Mouse (Mus musculus) heart, embryonic 16.5 days (tissue): ENCODE results near the gene Gse1. TPM values are rescaled to one million over a fixed set of nuclear protein-coding genes. Genes with fewer than 3 reads are reported as not detected.

Experiments used
- ATAC-seq: fragments of 200-750 bp; cut with Nextera tagmentation; replicated peaks from 2 replicates; pipeline ENCODE4 v1.8.0; 2017; ENCODE audit warnings: moderate number of reproducible peaks; ENCODE audit not compliant: insufficient read depth, low FRiP score; ENCODE audit errors: extremely low read depth
- H3K27ac ChIP-seq: fragments of 300-500 bp; sonication (generic); 2 replicates; pipeline ENCODE4 v1.5.1; 2014; ENCODE audit warnings: mild to moderate bottlenecking, low read length, control low read depth, moderate library complexity
- H3K27me3 ChIP-seq: fragments of 300-500 bp; sonication (generic); 2 replicates; pipeline ENCODE4 v1.6.1; 2014; ENCODE audit warnings: low read length, mixed read lengths; ENCODE audit not compliant: control insufficient read depth, insufficient read depth
- H3K36me3 ChIP-seq: fragments of 300-500 bp; sonication (generic); 2 replicates; pipeline ENCODE4 v1.6.1; 2014; ENCODE audit not compliant: control insufficient read depth, insufficient read depth
- H3K4me1 ChIP-seq: fragments of 300-500 bp; sonication (generic); 2 replicates; pipeline ENCODE4 v1.6.1; 2014; ENCODE audit warnings: low read length, mixed read lengths; ENCODE audit not compliant: control insufficient read depth, insufficient read depth
- H3K4me2 ChIP-seq: fragments of 300-500 bp; sonication (generic); 2 replicates; pipeline ENCODE4 v1.6.1; 2014; ENCODE audit warnings: low read depth, mild to moderate bottlenecking, control low read depth, low read length
- H3K4me3 ChIP-seq: fragments of 300-500 bp; sonication (generic); 2 replicates; pipeline ENCODE4 v1.5.1; 2014; ENCODE audit warnings: mild to moderate bottlenecking, control low read depth, low read length
- H3K9ac ChIP-seq: fragments of 300-500 bp; sonication (generic); 2 replicates; pipeline ENCODE4 v1.6.1; 2014; ENCODE audit warnings: low read length, control low read depth
- H3K9me3 ChIP-seq: fragments of 300-500 bp; sonication (generic); replicated peaks from 2 replicates; pipeline ENCODE4 v1.6.1; 2016; ENCODE audit warnings: low read length; ENCODE audit not compliant: control insufficient read depth
- WGBS: fragments of 180-500 bp; shearing (Covaris S2); extraction: QIAGEN DNeasy Blood & Tissue Kit; methylation state at CpG from one replicate; pipeline ENCODE4 v1.1.7; 2014; 5-methylcytosine and 5-hydroxymethylcytosine counted together
- polyA plus RNA-seq: library from polyadenylated mRNA; unstranded; fragments of >200 nt; fragmentation: Nextera tagmentation; extraction: Ambion mirVana; gene quantifications from 2 replicates; pipeline ENCODE4 v1.2.1, GENCODE M21; 2015

Gene Gse1
- polyA plus RNA-seq, 1 experiment from 2014 or later = 7.7 TPM

- Histone ChIP-seq H3K9ac (no peak overlapping the region), H3K4me3 (no peak overlapping the region), H3K4me2 (no peak overlapping the region), H3K36me3 (peaks cover 5% of the 10 kb centered on the region; the same call in 1 of the 2 replicates), H3K4me1 (peaks cover 8% of the 10 kb centered on the region), H3K27ac (no peak overlapping the region), H3K9me3 (peaks cover 3% of the 10 kb centered on the region; the same call in 1 of the 2 replicates), H3K27me3 (no peaks in the 10 kb centered on the region)
- 84% methylated on average over 5 of the region's 5 CpGs for WGBS
- no peak for ATAC-seq
Measured at GRCm38 (mm10) chr8:120247618-120248017, 19.4 kb downstream of the Gse1 start.

- Histone ChIP-seq H3K9ac (no peak overlapping the region), H3K36me3 (peaks cover 5% of the 10 kb centered on the region; the same call in 1 of the 2 replicates), H3K4me3 (no peak overlapping the region), H3K27me3 (no peaks in the 10 kb centered on the region), H3K9me3 (peaks cover 3% of the 10 kb centered on the region; the same call in 1 of the 2 replicates), H3K27ac (no peak overlapping the region), H3K4me2 (no peak overlapping the region), H3K4me1 (peaks cover 8% of the 10 kb centered on the region)
- WGBS = 76% methylated on average over 7 of the region's 7 CpGs
- ATAC-seq = no peak; the same call in 1 of the 2 replicates
Measured at GRCm38 (mm10) chr8:120248031-120248430, 19.8 kb downstream of the Gse1 start.

- no peak overlapping the region for H3K4me2 ChIP-seq
- peaks cover 3% of the 10 kb centered on the region; the same call in 1 of the 2 replicates for H3K9me3 ChIP-seq
- no peak overlapping the region for H3K4me3 ChIP-seq
- peaks cover 8% of the 10 kb centered on the region for H3K4me1 ChIP-seq
- H3K27me3 ChIP-seq = no peaks in the 10 kb centered on the region
- peaks cover 5% of the 10 kb centered on the region; the same call in 1 of the 2 replicates for H3K36me3 ChIP-seq
- no peak overlapping the region for H3K9ac ChIP-seq
- 85% methylated on average over 4 of the region's 4 CpGs for WGBS
- no peak for ATAC-seq
- H3K27ac ChIP-seq = no peak overlapping the region
Measured at GRCm38 (mm10) chr8:120248451-120248850, 20.2 kb downstream of the Gse1 start.

GRCm38 (mm10) chr8:120249800-120250336 lies 21.6 kb downstream of the Gse1 start:
- WGBS = 82% methylated on average over 9 of the region's 9 CpGs
- no peak overlapping the region for H3K27ac ChIP-seq
- H3K4me3 ChIP-seq = no peak overlapping the region
- H3K4me1 ChIP-seq = peaks cover 14% of the 10 kb centered on the region
- no peaks in the 10 kb centered on the region for H3K27me3 ChIP-seq
- H3K9ac ChIP-seq = no peak overlapping the region
- no peaks in the 10 kb centered on the region; the same call in 1 of the 2 replicates for H3K9me3 ChIP-seq
- H3K36me3 ChIP-seq = no peaks in the 10 kb centered on the region
- no peak overlapping the region for H3K4me2 ChIP-seq
- no peak for ATAC-seq

- no peak for ATAC-seq
- no peaks in the 10 kb centered on the region for H3K27me3 ChIP-seq
- no peaks in the 10 kb centered on the region for H3K36me3 ChIP-seq
- no peaks in the 10 kb centered on the region; the same call in 1 of the 2 replicates for H3K9me3 ChIP-seq
- H3K4me3 ChIP-seq = no peak overlapping the region
- H3K9ac ChIP-seq = no peak overlapping the region
- no peak overlapping the region for H3K4me2 ChIP-seq
- 48% methylated on average over 16 of the region's 16 CpGs for WGBS
- no peak overlapping the region for H3K27ac ChIP-seq
- peaks cover 17% of the 10 kb centered on the region for H3K4me1 ChIP-seq
Measured at GRCm38 (mm10) chr8:120250750-120251410, 22.6 kb downstream of the Gse1 start.

- Histone ChIP-seq H3K4me3 (no peak overlapping the region), H3K27me3 (no peaks in the 10 kb centered on the region), H3K36me3 (no peaks in the 10 kb centered on the region), H3K27ac (no peak overlapping the region), H3K9ac (no peak overlapping the region), H3K4me1 (peaks cover 21% of the 10 kb centered on the region), H3K4me2 (no peak overlapping the region), H3K9me3 (no peaks in the 10 kb centered on the region; the same call in 1 of the 2 replicates)
- ATAC-seq = no peak
- WGBS = 67% methylated on average over 9 of the region's 9 CpGs
Measured at GRCm38 (mm10) chr8:120251411-120252035, 23.3 kb downstream of the Gse1 start.

- WGBS = 75% methylated on average over 8 of the region's 8 CpGs
- peaks cover 28% of the 10 kb centered on the region for H3K4me1 ChIP-seq
Measured at GRCm38 (mm10) chr8:120253626-120254025, 25.4 kb downstream of the Gse1 start.

GRCm38 (mm10) chr8:120255406-120255987 lies 27.2 kb downstream of the Gse1 start:
- peaks cover 28% of the 10 kb centered on the region for H3K4me1 ChIP-seq
- H3K4me3 ChIP-seq = no peak overlapping the region
- no peaks in the 10 kb centered on the region for H3K27me3 ChIP-seq
- no peak overlapping the region for H3K27ac ChIP-seq
- no peaks in the 10 kb centered on the region for H3K36me3 ChIP-seq
- H3K9me3 ChIP-seq = no peaks in the 10 kb centered on the region
- WGBS = 83% methylated on average over 6 of the region's 6 CpGs
- H3K4me2 ChIP-seq = no peak overlapping the region
- ATAC-seq = no peak
- H3K9ac ChIP-seq = no peak overlapping the region

More at GRCm38 (mm10) chr8:120253626-120254025, 25.4 kb downstream of the Gse1 start:
- Histone ChIP-seq H3K27ac (no peak overlapping the region), H3K9me3 (no peaks in the 10 kb centered on the region), H3K4me3 (no peak overlapping the region), H3K27me3 (no peaks in the 10 kb centered on the region), H3K4me2 (no peak overlapping the region), H3K36me3 (no peaks in the 10 kb centered on the region), H3K9ac (no peak overlapping the region)
- ATAC-seq = no peak

- H3K27ac ChIP-seq = peak overlapping the region; percentile 29; the same call in 1 of the 2 replicates
- no peak for ATAC-seq
- no peak overlapping the region for H3K9ac ChIP-seq
- no peak overlapping the region for H3K4me2 ChIP-seq
- 41% methylated on average over 6 of the region's 6 CpGs for WGBS
- no peaks in the 10 kb centered on the region for H3K9me3 ChIP-seq
- H3K4me3 ChIP-seq = no peak overlapping the region
- peaks cover 23% of the 10 kb centered on the region for H3K4me1 ChIP-seq
- no peaks in the 10 kb centered on the region for H3K27me3 ChIP-seq
- H3K36me3 ChIP-seq = no peaks in the 10 kb centered on the region
Measured at GRCm38 (mm10) chr8:120256958-120257357, 28.7 kb downstream of the Gse1 start.
